Mouse (Mus musculus) left cerebral cortex, adult 2 months (tissue): ENCODE results near the gene Rcsd1. TPM values are rescaled to one million over a fixed set of nuclear protein-coding genes. Genes with fewer than 3 reads are reported as not detected.

Experiments
- DNase-seq, 2 experiments: peaks; one replicate each; pipeline ENCODE4 v3.0.0; 2021 to 2022; ENCODE audit warnings: low spot score in 2 of 2, mixed read lengths in 1 of 2; ENCODE audit errors: extremely low spot score in 1 of 2
- H3K27ac ChIP-seq: fragments of 200-600 bp; 2 replicates; pipeline ENCODE4 v1.8.1; 2022
- H3K4me3 ChIP-seq: fragments of 200-600 bp; 2 replicates; pipeline ENCODE4 v1.8.1; 2022
- CTCF ChIP-seq: fragments of 200-600 bp; IDR thresholded peaks from 2 replicates; pipeline ENCODE4 v1.8.1; 2022; ENCODE audit warnings: antibody characterized with exemption, mild to moderate bottlenecking, moderate library complexity
- intact Hi-C: fragments of 180-260 bp; cut with DNase I; formaldehyde crosslinking; loops from one replicate; pipeline ENCODE4 v1.15.1; 2025
- long read RNA-seq, 2 experiments: library from polyadenylated mRNA; stranded (forward); transcript quantifications; one replicate each; pipeline ENCODE4 v2.0.0; 2021; ENCODE audit warnings: borderline mapping rate in 2 of 2
- total RNA-seq, 2 experiments: library from RNA; stranded (reverse); gene quantifications; 2 replicates each; pipeline ENCODE4 v1.2.3; 2021

Gene Rcsd1
- total RNA-seq, result 1 to 10 TPM; 4.9 to 5.8 TPM
- long read RNA-seq, experiment 1, full-length matches to known transcripts, result 6 of 7 reads
- long read RNA-seq, experiment 1, partial matches to known transcripts, result 0 of 7 reads
- long read RNA-seq, experiment 1, other reads (novel, unspliced or antisense), result 1 of 7 reads
- long read RNA-seq, experiment 2, full-length matches to known transcripts, result 3 of 9 reads
- long read RNA-seq, experiment 2, partial matches to known transcripts, result 1 of 9 reads
- long read RNA-seq, experiment 2, other reads (novel, unspliced or antisense), result 5 of 9 reads

DNA sequence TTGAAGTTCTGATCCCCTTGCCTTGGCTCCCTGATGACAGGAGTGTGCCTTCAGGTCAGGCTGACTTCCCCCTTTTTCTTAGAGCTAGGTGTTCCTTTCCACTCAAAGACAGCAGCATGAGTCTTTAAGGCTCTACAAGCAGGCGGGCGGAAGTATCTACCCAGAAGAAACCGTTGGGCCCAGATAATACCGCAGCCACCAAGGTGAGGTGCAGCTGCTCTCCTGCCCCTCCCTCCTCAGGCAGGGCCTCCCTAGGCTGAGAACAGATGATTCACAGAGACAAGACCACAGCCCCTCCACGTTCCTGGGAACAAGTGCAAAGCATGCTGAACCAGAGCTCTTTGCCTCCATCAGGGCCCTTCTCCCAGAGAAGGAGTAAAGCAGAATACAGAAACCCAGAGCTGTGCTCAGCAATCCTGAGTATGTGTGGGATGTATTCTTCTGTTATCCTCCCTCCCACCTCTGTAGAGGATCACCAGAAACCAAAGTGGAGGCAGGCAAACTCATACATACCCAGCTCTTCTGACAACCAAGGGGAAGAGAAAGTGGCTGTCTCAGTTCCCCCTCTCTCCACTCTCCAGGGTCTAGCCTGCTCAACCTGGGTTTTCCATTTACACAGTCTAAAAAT lies at the start of gene Rcsd1:
Rcsd1 (minus strand) TSS at position 129 of the 628 bp plus-strand sequence.
- TF ChIP-seq CTCF, result no peak
- intact Hi-C loops, result no loop called here
- no peak within 1 kb of the TSS for H3K4me3 ChIP-seq
- no peak within 1 kb of the TSS; the same call in 1 of the 2 replicates for H3K27ac ChIP-seq
- no peak for DNase-seq

DNA sequence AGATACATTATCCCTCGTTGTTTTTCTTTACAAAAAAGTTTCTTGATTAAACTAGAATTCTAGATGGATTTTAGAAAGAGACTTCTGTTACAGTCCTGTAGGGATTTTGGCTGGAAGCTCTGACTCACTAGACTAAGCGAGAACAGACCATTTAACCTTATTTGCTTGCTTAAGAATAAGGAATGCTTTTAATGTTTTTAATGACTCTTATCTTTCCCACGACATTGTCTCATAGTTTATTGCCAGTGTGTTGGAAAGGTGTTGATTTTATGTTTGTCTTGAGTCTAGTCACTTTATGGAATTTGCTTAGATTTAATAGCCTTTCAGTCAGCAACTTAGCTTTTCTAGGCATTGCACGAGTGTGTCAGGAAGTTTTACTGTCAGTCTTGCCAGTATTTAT lies 45.6 kb upstream of the Rcsd1 start:
- no peak for DNase-seq
- intact Hi-C loops, result no loop called here

GRCm38 (mm10) chr1:165754205-165754604 lies 44.6 kb upstream of the Rcsd1 start:
- DNase-seq, result no peak
- TF ChIP-seq CTCF, result no peak
- no peak overlapping the region for H3K27ac ChIP-seq
- intact Hi-C loops, result loop anchor here (1.0 kb wide), 1 partner anchor 197 kb away; no protein-coding TSS in a partner anchor
- H3K4me3 ChIP-seq, result no peak overlapping the region

More for the DNA sequence above, 45.6 kb upstream of the Rcsd1 start:
- Histone ChIP-seq H3K4me3 (no peak overlapping the region), H3K27ac (no peak overlapping the region)
- no peak for TF ChIP-seq CTCF

DNA sequence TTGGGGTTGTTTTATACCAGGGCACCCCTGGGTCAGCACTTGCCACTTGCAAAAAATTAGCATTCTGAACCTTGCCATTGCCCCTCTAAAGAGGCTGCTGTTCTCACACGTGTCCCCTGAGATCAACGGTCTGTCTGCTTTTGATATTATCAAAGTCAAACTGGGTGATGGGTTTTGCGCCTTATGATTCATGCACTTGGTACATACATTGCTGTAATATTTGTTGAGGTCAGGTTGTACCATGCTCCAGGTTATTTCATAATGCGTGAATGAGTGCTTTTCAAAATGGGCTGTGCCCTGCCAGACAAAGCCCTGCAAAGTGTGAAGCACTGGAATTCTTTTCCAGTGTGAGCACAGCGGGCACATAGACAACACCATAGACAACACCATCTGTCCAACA lies 42.3 kb upstream of the Rcsd1 start:
- intact Hi-C loops, result no loop called here
- DNase-seq, result no peak
- no peak overlapping the region for H3K27ac ChIP-seq
- no peak overlapping the region for H3K4me3 ChIP-seq
- TF ChIP-seq CTCF, result no peak

DNA sequence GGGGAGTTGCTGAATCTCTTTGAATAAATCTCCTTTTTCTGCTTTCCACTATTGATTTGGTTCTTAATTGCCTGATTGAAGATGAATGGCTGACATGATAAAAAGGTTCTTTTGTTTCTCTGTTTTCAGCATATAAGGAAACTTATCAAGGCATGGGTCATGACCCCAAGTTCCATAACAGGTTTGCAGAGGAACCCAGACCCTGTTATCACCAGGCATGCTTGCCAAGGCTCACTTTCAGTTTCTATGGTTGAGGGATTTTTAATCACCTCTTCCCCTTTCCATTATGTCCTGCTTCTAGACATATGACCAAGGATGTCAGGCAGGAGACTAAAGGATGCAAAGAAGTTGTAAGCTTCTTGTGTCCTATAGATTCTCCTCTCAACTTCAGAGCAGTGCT lies 41.6 kb upstream of the Rcsd1 start:
- intact Hi-C loops, result no loop called here
- no peak for TF ChIP-seq CTCF
- DNase-seq, result no peak
- Histone ChIP-seq H3K4me3 (no peak overlapping the region), H3K27ac (no peak overlapping the region)

- no peak for DNase-seq
- intact Hi-C loops, result no loop called here
- no peak for TF ChIP-seq CTCF
- Histone ChIP-seq H3K4me3 (no peak overlapping the region), H3K27ac (no peak overlapping the region)
These were observed 38.5 kb upstream of the Rcsd1 start for GRCm38 (mm10) chr1:165748053-165748452.

- intact Hi-C loops, result no loop called here
- no peak for TF ChIP-seq CTCF
- no peak overlapping the region for H3K27ac ChIP-seq
- no peak for DNase-seq
- no peak overlapping the region for H3K4me3 ChIP-seq
These were observed 32.4 kb upstream of the Rcsd1 start for GRCm38 (mm10) chr1:165741989-165742388.

GRCm38 (mm10) chr1:165738985-165739384 lies 29.4 kb upstream of the Rcsd1 start:
- no peak for DNase-seq
- no peak for TF ChIP-seq CTCF
- no peak overlapping the region for H3K4me3 ChIP-seq
- no peak overlapping the region for H3K27ac ChIP-seq
- intact Hi-C loops, result loop anchor here (1.0 kb wide), 1 partner anchor 14 kb away; no protein-coding TSS in a partner anchor

DNA sequence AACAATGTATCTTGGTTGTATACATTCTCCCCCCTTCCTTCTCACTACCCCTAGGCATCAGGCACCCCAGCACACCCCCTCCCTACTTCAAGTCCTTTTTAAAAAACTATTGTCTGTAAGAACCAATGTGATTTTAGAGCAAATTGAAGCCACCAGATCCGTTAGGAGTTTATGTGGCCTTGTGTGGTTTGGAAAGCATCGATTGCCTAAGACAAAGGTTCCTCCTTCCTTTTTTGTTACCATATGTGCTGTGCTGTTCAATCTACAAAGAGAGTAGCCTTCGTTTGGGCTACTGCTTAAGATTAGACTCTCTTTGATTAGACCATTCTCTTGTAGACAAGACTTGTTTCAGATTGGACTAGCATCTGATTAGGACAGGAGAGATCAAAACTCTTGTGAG lies 28.3 kb upstream of the Rcsd1 start:
- no peak overlapping the region for H3K27ac ChIP-seq
- DNase-seq, result no peak
- no peak overlapping the region for H3K4me3 ChIP-seq
- intact Hi-C loops, result no loop called here
- no peak for TF ChIP-seq CTCF

DNA sequence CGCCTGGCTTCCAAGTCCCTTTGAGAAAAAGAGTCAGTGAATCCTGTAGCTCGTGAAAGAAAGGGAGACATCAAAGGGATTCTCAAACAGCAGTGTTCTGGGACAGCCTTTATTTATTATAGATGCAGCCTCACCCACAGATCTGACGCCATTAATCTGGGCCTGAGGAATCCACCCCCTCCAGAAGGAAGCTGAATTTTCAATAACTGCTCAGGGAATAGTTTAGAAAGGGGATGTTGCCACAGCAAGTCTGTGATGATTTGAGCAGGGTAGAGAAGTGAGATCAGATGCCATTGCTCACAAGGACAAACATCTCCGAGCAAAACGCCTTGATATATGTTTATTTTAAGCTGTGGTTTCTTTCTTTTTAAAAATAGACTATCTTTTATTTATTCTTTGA lies 27.9 kb upstream of the Rcsd1 start:
- Histone ChIP-seq H3K4me3 (no peak overlapping the region), H3K27ac (no peak overlapping the region)
- no peak for TF ChIP-seq CTCF
- DNase-seq, result no peak
- intact Hi-C loops, result no loop called here

DNA sequence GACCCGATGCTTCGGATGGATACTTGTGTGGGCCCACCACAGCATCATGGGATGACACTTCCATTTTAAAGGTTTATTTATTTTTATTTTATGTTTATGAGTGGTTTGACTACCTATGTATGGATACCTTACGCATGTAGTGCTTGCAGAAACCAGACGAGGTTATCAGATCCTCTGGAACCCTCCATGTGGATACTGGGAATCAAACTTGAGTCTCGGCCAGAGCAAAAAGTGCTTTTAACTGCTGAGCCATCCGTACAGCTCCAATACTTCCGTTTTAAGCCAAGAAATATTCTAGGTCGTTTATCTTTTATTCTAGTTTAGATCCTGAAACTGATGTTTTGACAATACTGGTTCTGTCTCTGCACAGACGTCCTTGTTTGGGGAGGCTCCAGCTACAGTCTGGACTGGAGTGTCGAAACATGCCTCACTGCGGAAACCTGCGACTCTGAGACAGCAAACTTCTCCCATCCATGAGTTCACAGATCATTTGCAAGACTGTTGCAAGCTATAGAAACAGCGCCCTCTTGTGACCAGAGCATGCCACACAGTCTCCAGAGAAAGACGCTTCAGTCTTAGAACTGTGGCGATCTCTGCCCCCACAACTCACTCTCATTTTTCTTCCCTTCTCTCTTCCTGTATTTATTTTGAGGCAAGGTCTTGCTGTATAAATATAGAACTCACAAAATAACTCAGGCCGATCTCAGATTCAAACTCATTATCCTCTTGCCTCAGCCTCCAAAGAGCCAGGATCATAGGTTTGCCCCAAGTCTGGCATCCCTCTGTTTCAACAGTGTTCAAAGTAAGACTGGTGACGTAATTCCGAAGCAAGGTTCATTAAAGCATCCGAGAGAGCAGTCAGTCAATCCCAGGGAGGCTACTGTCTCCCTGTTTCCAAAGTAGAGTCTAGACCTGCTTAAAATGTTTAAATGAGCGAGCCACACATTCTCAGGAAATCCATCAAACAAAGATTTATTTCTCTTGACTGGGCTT lies 26.6 kb upstream of the Rcsd1 start:
- Histone ChIP-seq H3K4me3 (no peak overlapping the region), H3K27ac (no peak overlapping the region)
- DNase-seq, result peak; percentile 84 to 87
- intact Hi-C loops, result loop anchor here (1.0 kb wide), 2 partner anchors 76 to 153 kb away; no protein-coding TSS in a partner anchor
- TF ChIP-seq CTCF, result peak; percentile 95

GRCm38 (mm10) chr1:165734840-165735239 lies 25.3 kb upstream of the Rcsd1 start:
- no peak overlapping the region for H3K4me3 ChIP-seq
- no peak overlapping the region for H3K27ac ChIP-seq
- TF ChIP-seq CTCF, result no peak
- intact Hi-C loops, result no loop called here
- no peak for DNase-seq
